Mouse (Mus musculus) right cerebral cortex, postnatal 10 days (tissue): ENCODE results near the gene Itga8.

Source experiments
- DNase-seq, 2 experiments: peaks; one replicate each; pipeline ENCODE4 v3.0.0; 2021; ENCODE audit warnings: low spot score in 2 of 2

Itga8 gene

GRCm38 (mm10) chr2:12090993-12091392, 210.7 kb downstream of the Itga8 start:
- DNase-seq = no peak

DNA sequence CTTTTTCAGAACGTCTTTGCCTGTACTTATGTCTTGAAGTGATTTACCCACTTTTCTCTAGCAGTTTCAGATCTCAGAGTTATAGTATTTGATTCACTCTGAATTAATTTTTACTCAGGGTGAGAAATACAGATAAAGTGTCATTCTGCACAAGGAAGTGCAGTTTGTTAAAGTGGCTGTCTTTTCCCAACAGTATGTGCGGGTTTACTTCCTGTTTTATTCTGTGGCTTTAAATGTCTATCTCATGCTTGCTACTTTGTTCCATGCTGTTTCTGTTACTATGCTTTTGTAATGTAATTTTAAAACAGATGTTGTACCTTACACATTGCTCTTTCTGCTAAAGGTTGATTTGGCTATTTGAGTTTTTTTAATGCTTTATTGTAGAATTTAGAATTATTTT, 216.2 kb downstream of the Itga8 start:
- no peak for DNase-seq

DNA sequence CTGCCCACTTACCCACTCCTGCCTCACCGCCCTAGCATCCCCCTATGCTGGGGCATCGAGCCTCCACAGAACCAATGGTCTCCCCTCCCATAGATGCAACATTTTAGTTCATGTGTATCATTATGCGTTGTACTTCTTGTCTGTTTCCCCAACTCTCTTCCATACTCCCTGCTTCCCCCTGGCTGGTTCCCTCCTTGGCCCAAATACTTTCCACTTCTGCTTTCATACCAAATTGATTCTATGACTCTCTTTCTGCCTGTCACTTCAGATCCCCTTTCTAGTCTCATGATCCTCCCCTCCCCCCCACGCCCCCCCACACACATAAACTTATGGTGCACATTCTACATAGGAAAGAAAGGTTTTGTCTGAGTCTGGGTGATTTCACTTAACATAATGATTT, 217.4 kb downstream of the Itga8 start:
- DNase-seq = no peak

- DNase-seq = no peak
Observed at GRCm38 (mm10) chr2:12077266-12077891, 224.3 kb downstream of the Itga8 start.

- DNase-seq = no peak
Observed at GRCm38 (mm10) chr2:12065669-12066399, 235.9 kb downstream of the Itga8 start.

DNA sequence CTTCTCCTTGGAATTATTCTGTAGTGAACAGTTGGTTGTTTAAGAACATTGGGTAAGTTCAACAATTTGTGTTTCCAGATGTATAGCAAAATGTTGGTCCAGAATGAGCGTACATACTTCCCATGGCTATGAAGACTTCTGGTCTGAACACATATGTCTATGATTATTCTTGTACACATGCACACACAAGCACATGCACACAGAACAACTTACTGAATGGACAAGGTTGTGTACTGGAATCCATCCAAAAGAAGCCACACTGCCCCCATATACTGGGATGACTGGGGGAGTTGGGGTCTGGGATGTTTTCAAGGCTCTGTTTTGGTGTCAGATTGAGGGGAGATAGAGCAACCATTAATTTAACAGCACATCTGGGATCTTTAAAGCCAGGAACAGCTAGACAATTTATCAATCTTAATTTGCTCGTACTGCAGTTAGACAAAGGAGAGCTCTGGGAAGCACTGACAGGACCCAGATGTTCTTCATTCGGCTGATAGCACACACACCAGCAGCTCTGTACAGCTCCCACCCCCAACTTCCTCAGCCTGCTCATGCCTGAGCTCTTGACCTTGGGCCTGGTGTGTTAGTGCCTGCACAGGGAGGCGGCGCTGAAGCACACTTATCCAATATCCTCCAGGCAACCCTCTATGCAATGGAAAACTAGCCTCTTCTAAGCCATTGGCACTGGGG, 241.5 kb downstream of the Itga8 start:
- DNase-seq = no peak
